Mouse (Mus musculus) cortical plate, adult 2 months (tissue): ENCODE measurements around the gene Lilra6. TPM values are rescaled to one million over a fixed set of nuclear protein-coding genes. Genes with fewer than 3 reads are reported as not detected.
"Not testable (repeated sequence)": the region's sequence is repeated elsewhere in the genome, so short reads cannot be mapped to it uniquely, and the experiment has no call there.

ENCODE experiments used
- H3K27ac ChIP-seq: fragments of 200-500 bp; 2 replicates; pipeline ENCODE4 v1.5.1; 2012; ENCODE audit warnings: low read length, control low read depth, inconsistent platforms; ENCODE audit not compliant: insufficient read depth
- H3K4me1 ChIP-seq: fragments of 200-500 bp; 2 replicates; pipeline ENCODE4 v1.6.1; 2011; ENCODE audit warnings: low read length; ENCODE audit not compliant: control insufficient read depth, insufficient read depth
- H3K4me3 ChIP-seq: fragments of 200-500 bp; 2 replicates; pipeline ENCODE4 v1.5.1; 2011; ENCODE audit warnings: mild to moderate bottlenecking, low read length, control low read depth; ENCODE audit not compliant: insufficient read depth
- CTCF ChIP-seq: fragments of 200-500 bp; IDR thresholded peaks from 2 replicates; pipeline ENCODE4 v1.5.1; 2011; ENCODE audit warnings: mild to moderate bottlenecking, control low read depth, low read length; ENCODE audit not compliant: insufficient read depth; ENCODE audit errors: extremely low read depth
- POLR2A ChIP-seq: fragments of 200-500 bp; IDR thresholded peaks from 2 replicates; pipeline ENCODE4 v1.6.1; 2011; ENCODE audit warnings: mild to moderate bottlenecking, low read length, control low read depth; ENCODE audit not compliant: insufficient read depth; ENCODE audit errors: extremely low read depth
- polyA plus RNA-seq: library from polyadenylated mRNA; depleted of rRNA; stranded (reverse); fragments of >200 nt; gene quantifications from 2 replicates; pipeline ENCODE4 v1.2.3, GENCODE M21; 2012; rRNA removed

Gene Lilra6
- polyA plus RNA-seq = 0.06 TPM in 1 of 2 replicates, not detected in the other

GRCm38 (mm10) chr7:3915387-3915786 lies at the start of gene Lilra6:
Gene Lilra6, minus strand, starts transcription at chr7:3915503.
- not testable (repeated sequence) for H3K27ac ChIP-seq, H3K4me3 ChIP-seq, H3K4me1 ChIP-seq

GRCm38 (mm10) chr7:3962017-3962416 lies 46.7 kb upstream of the Lilra6 start:
- TF ChIP-seq POLR2A (no peak), CTCF (no peak)

GRCm38 (mm10) chr7:3957387-3957786 lies 42.1 kb upstream of the Lilra6 start:
- TF ChIP-seq CTCF = no peak
- no peak for TF ChIP-seq POLR2A
- no peak overlapping the region for H3K4me3 ChIP-seq
- H3K27ac ChIP-seq = no peak overlapping the region
- no peaks in the 10 kb centered on the region for H3K4me1 ChIP-seq

More at GRCm38 (mm10) chr7:3962017-3962416, 46.7 kb upstream of the Lilra6 start:
- H3K4me1 ChIP-seq = no peaks in the 10 kb centered on the region
- no peak overlapping the region for H3K4me3 ChIP-seq
- no peak overlapping the region for H3K27ac ChIP-seq

GRCm38 (mm10) chr7:3949159-3949558 lies 33.9 kb upstream of the Lilra6 start:
- Histone ChIP-seq H3K4me1 (no peaks in the 10 kb centered on the region), H3K27ac (no peak overlapping the region), H3K4me3 (no peak overlapping the region)
- TF ChIP-seq CTCF (no peak), POLR2A (no peak)

- TF ChIP-seq CTCF (no peak), POLR2A (no peak)
- H3K4me1 ChIP-seq = no peaks in the 10 kb centered on the region
- H3K27ac ChIP-seq = no peak overlapping the region
- no peak overlapping the region for H3K4me3 ChIP-seq
Observed at GRCm38 (mm10) chr7:3948223-3948622, 32.9 kb upstream of the Lilra6 start.

- Histone ChIP-seq H3K27ac (no peak overlapping the region), H3K4me1 (no peaks in the 10 kb centered on the region), H3K4me3 (no peak overlapping the region)
- no peak for TF ChIP-seq CTCF
- TF ChIP-seq POLR2A = no peak
Observed at GRCm38 (mm10) chr7:3946117-3946516, 30.8 kb upstream of the Lilra6 start.

- Histone ChIP-seq H3K4me1 (no peaks in the 10 kb centered on the region), H3K4me3 (no peak overlapping the region), H3K27ac (no peak overlapping the region)
- no peak for TF ChIP-seq POLR2A
- no peak for TF ChIP-seq CTCF
Observed at GRCm38 (mm10) chr7:3940915-3941314, 25.6 kb upstream of the Lilra6 start.

GRCm38 (mm10) chr7:3939866-3940525 lies 24.7 kb upstream of the Lilra6 start:
- TF ChIP-seq POLR2A (no peak), CTCF (no peak)
- no peak overlapping the region for H3K27ac ChIP-seq
- no peak overlapping the region for H3K4me3 ChIP-seq
- no peaks in the 10 kb centered on the region for H3K4me1 ChIP-seq

GRCm38 (mm10) chr7:3935473-3935872 lies 20.2 kb upstream of the Lilra6 start:
- H3K4me3 ChIP-seq, H3K27ac ChIP-seq: not testable (repeated sequence)

GRCm38 (mm10) chr7:3903704-3904103 lies 11.6 kb downstream of the Lilra6 start:
- Histone ChIP-seq H3K27ac (no peak overlapping the region), H3K4me1 (no peaks in the 10 kb centered on the region), H3K4me3 (no peak overlapping the region)
- TF ChIP-seq CTCF = no peak
- no peak for TF ChIP-seq POLR2A

More at GRCm38 (mm10) chr7:3935473-3935872, 20.2 kb upstream of the Lilra6 start:
- not testable (repeated sequence) for H3K4me1 ChIP-seq

GRCm38 (mm10) chr7:3898036-3898590 lies 17.2 kb downstream of the Lilra6 start, which contains the start of gene Gm14548:
Gene Gm14548, minus strand, starts transcription at chr7:3898120.
- not testable (repeated sequence) for H3K4me3 ChIP-seq, H3K27ac ChIP-seq, H3K4me1 ChIP-seq

GRCm38 (mm10) chr7:3875032-3875431 lies 40.3 kb downstream of the Lilra6 start:
- H3K4me3 ChIP-seq, H3K4me1 ChIP-seq, H3K27ac ChIP-seq: not testable (repeated sequence)
